In genomic region chr3:145576482-145576822, GRCm38 (mm10) we compare ENCODE assay signal across 7 mouse cellular contexts. TPM values are rescaled to one million over a fixed set of nuclear protein-coding genes. Genes with fewer than 3 reads are reported as not detected.
DNase-seq lines count a peak whose midpoint lies in the region; ATAC-seq and TF ChIP-seq lines count a peak whose summit lies in the region.

No protein-coding gene starts in this region.

- H3K27me3 ChIP-seq in thymus, adult 2 months (ENCODE audit: control insufficient read depth, insufficient read depth, low read length), result no peaks in the 10 kb centered on the region
- no peaks in the 10 kb centered on the region for H3K27me3 ChIP-seq in forebrain, embryonic 15.5 days
- no peaks in the 10 kb centered on the region for H3K27me3 ChIP-seq in liver, embryonic 16.5 days (ENCODE audit: control insufficient read depth, insufficient read depth, low read depth, low read length)

- WGBS in thymus, adult 2 months, result 3% methylated on average over 11 of the region's 11 CpGs
- WGBS in forebrain, embryonic 15.5 days, result 1% methylated on average over 11 of the region's 11 CpGs
- WGBS in liver, embryonic 16.5 days (ENCODE audit: insufficient replicate concordance), result 1% methylated on average over 11 of the region's 11 CpGs

- no peak for TF ChIP-seq CTCF in thymus, adult 2 months (IDR thresholded peaks at IDR 0.05; ENCODE audit: borderline replicate concordance, control insufficient read depth, extremely low read depth, insufficient read depth, low read length, poor library complexity)

- H3K4me3 ChIP-seq in thymus, adult 2 months (ENCODE audit: control insufficient read depth, insufficient read depth, low read length), result peak overlapping the region; percentile 84
- peak overlapping the region; percentile 85 for H3K4me3 ChIP-seq in forebrain, embryonic 15.5 days
- peak overlapping the region; percentile 80 for H3K4me3 ChIP-seq in liver, embryonic 16.5 days (ENCODE audit: low read depth, low read length)

- H3K27ac ChIP-seq in thymus, adult 2 months (ENCODE audit: control insufficient read depth, insufficient read depth, low read length), result no peak overlapping the region
- H3K27ac ChIP-seq in forebrain, embryonic 15.5 days (replicated peaks), result peak overlapping the region; percentile 79
- H3K27ac ChIP-seq in liver, embryonic 16.5 days (ENCODE audit: low read length), result peak overlapping the region; percentile 45

- H3K36me3 ChIP-seq in thymus, adult 2 months (ENCODE audit: control insufficient read depth, insufficient read depth, low read length), result no peaks in the 10 kb centered on the region
- H3K36me3 ChIP-seq in forebrain, embryonic 15.5 days, result peaks cover 15% of the 10 kb centered on the region
- H3K36me3 ChIP-seq in liver, embryonic 16.5 days (ENCODE audit: control insufficient read depth, insufficient read depth), result no peaks in the 10 kb centered on the region

- no peak for DNase-seq in thymus, adult 2 months
- DNase-seq in thymus, adult 18-20 months, result no peak
- no peak for DNase-seq in cerebellum, postnatal 4 days (ENCODE audit: low spot score in 2 of 2)
- DNase-seq in adrenal gland, postnatal 14 days, result no peak
- DNase-seq in left cerebral cortex, adult 8-10 months (ENCODE audit: low spot score in 2 of 2), result no peak

- peak overlapping the region; percentile 71 for H3K4me2 ChIP-seq in forebrain, embryonic 15.5 days (replicated peaks)
- H3K4me2 ChIP-seq in liver, embryonic 16.5 days (ENCODE audit: low read depth, low read length), result peak overlapping the region; percentile 81

- H3K4me1 ChIP-seq in thymus, adult 2 months (replicated peaks; ENCODE audit: control insufficient read depth, insufficient read depth, low read length), result peaks cover 8% of the 10 kb centered on the region
- H3K4me1 ChIP-seq in forebrain, embryonic 15.5 days, result peaks cover 17% of the 10 kb centered on the region
- H3K4me1 ChIP-seq in liver, embryonic 16.5 days (ENCODE audit: control insufficient read depth, low read depth, low read length), result peaks cover 11% of the 10 kb centered on the region

- H3K9ac ChIP-seq in forebrain, embryonic 15.5 days (replicated peaks), result peak overlapping the region; percentile 74
- H3K9ac ChIP-seq in liver, embryonic 16.5 days (ENCODE audit: low read depth, low read length), result peak overlapping the region; percentile 67

- no peak for ATAC-seq in forebrain, embryonic 15.5 days (replicated peaks)
- peak; percentile 68 for ATAC-seq in liver, embryonic 16.5 days (ENCODE audit: low read depth)

- no peaks in the 10 kb centered on the region for H3K9me3 ChIP-seq in forebrain, embryonic 15.5 days
- no peaks in the 10 kb centered on the region for H3K9me3 ChIP-seq in liver, embryonic 16.5 days (replicated peaks; ENCODE audit: control insufficient read depth, low read length)

- no peak for TF ChIP-seq POLR2A in thymus, adult 2 months (IDR thresholded peaks at IDR 0.05; ENCODE audit: control insufficient read depth, extremely low read depth, insufficient read depth, low read length, poor library complexity)

RNA-seq across cellular contexts. Expression of gene Znhit6, which starts 0.4 kb away (rescaled TPM):
- 2.5 and 3.5 TPM in 2 replicates for polyA plus RNA-seq in thymus, adult 2 months (2012; rRNA removed)
- polyA plus RNA-seq in forebrain, embryonic 15.5 days (2015; fragmentation: Nextera tagmentation; extraction: Ambion mirVana), result 27.8 and 30.6 TPM in 2 replicates
- 9.5 and 11.5 TPM in 2 replicates for polyA plus RNA-seq in liver, embryonic 16.5 days (2015; fragmentation: Nextera tagmentation; extraction: Ambion mirVana)
- total RNA-seq in adrenal gland, postnatal 14 days (2021), result 22.1 and 24.0 TPM in 2 replicates
- total RNA-seq in left cerebral cortex, adult 8-10 months (2022), result 10 to 100 TPM; 15.7 to 18.0 (median 16.4) TPM
